Mouse (Mus musculus) forebrain, embryonic 11.5 days (tissue): ENCODE data around the gene Gm49368. TPM values are rescaled to one million over a fixed set of nuclear protein-coding genes. Genes with fewer than 3 reads are reported as not detected.
"Not testable (repeated sequence)": the region's sequence is repeated elsewhere in the genome, so short reads cannot be mapped to it uniquely, and the experiment has no call there.

Experiments
- ATAC-seq: fragments of 200-750 bp; cut with Nextera tagmentation; replicated peaks from 2 replicates; pipeline ENCODE4 v1.8.0; 2017; ENCODE audit warnings: moderate TSS enrichment; ENCODE audit not compliant: low FRiP score
- DNase-seq: peaks from one replicate; pipeline ENCODE4 v3.0.0-alpha.2; 2017; ENCODE audit warnings: low spot score
- H3K27ac ChIP-seq: fragments of 300-500 bp; sonication (generic); 2 replicates; pipeline ENCODE4 v1.5.1; 2014; ENCODE audit warnings: low read depth, low read length
- H3K27me3 ChIP-seq: fragments of 300-500 bp; sonication (generic); 2 replicates; pipeline ENCODE4 v1.6.1; 2014; ENCODE audit warnings: mild to moderate bottlenecking, low read length, mixed read lengths; ENCODE audit not compliant: control insufficient read depth, insufficient read depth
- H3K36me3 ChIP-seq: fragments of 300-500 bp; sonication (generic); 2 replicates; pipeline ENCODE4 v1.6.1; 2014; ENCODE audit warnings: mild to moderate bottlenecking, low read length, moderate library complexity, mixed read lengths; ENCODE audit not compliant: control insufficient read depth, insufficient read depth
- H3K4me1 ChIP-seq: fragments of 300-500 bp; sonication (generic); replicated peaks from 2 replicates; pipeline ENCODE4 v1.6.1; 2014; ENCODE audit warnings: low read length, mixed read lengths; ENCODE audit not compliant: control insufficient read depth, insufficient read depth
- H3K4me2 ChIP-seq: fragments of 300-500 bp; sonication (generic); 2 replicates; pipeline ENCODE4 v1.6.1; 2014; ENCODE audit warnings: low read depth, mild to moderate bottlenecking, low read length, moderate library complexity, mixed read lengths; ENCODE audit not compliant: severe bottlenecking
- H3K4me3 ChIP-seq: fragments of 300-500 bp; sonication (generic); 2 replicates; pipeline ENCODE4 v1.5.1; 2014; ENCODE audit warnings: low read depth, low read length
- H3K9ac ChIP-seq: fragments of 300-500 bp; sonication (generic); 2 replicates; pipeline ENCODE4 v1.6.1; 2014; ENCODE audit warnings: low read length
- H3K9me3 ChIP-seq: fragments of 300-500 bp; sonication (generic); 2 replicates; pipeline ENCODE4 v1.6.1; 2016; ENCODE audit warnings: low read length, mixed read lengths; ENCODE audit not compliant: control insufficient read depth
- whole genome bisulfite sequencing: fragments of 180-500 bp; shearing (Covaris S2); extraction: QIAGEN DNeasy Blood & Tissue Kit; methylation state at CpG from one replicate; pipeline ENCODE4 v1.1.7; 2014; 5-methylcytosine and 5-hydroxymethylcytosine counted together
- polyA plus RNA-seq: library from polyadenylated mRNA; unstranded; fragments of >200 nt; fragmentation: Nextera tagmentation; extraction: Ambion mirVana; gene quantifications from 2 replicates; pipeline ENCODE4 v1.2.1, GENCODE M21; 2014

Gene Gm49368
- polyA plus RNA-seq, 1 experiment from 2014 or later: not detected

DNA sequence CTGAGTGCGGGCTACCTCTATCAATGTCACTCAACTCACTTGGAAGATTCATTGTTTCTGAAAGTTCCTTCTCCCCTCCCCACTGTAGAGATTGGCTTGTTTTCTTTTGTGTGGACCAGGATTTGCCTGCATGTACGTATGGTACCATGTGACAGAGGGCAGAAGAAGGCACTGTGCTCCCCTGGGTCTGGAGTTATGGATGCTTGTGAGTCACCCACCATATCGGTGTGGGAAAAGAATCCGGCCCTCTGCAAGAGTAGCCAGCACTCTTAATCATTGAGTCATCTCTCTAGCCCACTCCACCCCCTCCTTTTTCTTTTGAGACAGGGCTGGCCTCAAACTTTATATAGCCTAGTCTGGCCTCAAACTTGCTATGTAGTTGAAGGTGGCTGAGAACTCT is 37.6 kb upstream of the Gm49368 start:
- H3K4me1 ChIP-seq: no peaks in the 10 kb centered on the region
- H3K4me3 ChIP-seq: no peak overlapping the region
- DNase-seq (no peak), ATAC-seq (no peak)
- H3K9me3 ChIP-seq: no peaks in the 10 kb centered on the region
- H3K4me2 ChIP-seq: no peak overlapping the region
- no peaks in the 10 kb centered on the region for H3K36me3 ChIP-seq
- no peaks in the 10 kb centered on the region for H3K27me3 ChIP-seq
- WGBS: 80% methylated on average over 4 of the region's 4 CpGs
- no peak overlapping the region for H3K9ac ChIP-seq
- no peak overlapping the region for H3K27ac ChIP-seq

DNA sequence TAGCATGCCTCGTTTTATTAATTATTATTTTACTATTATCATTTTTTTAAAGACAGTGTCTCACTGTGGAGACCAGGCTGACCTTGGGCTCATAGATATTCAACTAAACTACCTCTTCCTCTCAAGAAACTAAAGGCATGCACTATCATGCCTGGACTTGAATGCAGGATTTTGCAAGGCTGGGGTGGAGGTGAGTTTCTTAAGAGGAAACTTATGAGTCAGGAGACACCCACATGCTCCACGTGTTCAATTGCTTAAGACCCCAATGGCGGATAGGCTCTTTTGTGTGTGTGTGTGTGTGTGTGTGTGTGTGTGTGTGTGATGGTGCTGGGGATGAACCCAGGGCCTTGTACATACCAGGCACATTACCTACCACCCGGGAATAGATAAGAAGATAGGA is 37.1 kb upstream of the Gm49368 start:
- Histone ChIP-seq H3K27me3 (no peaks in the 10 kb centered on the region), H3K36me3 (no peaks in the 10 kb centered on the region), H3K4me3 (no peak overlapping the region), H3K9ac (no peak overlapping the region), H3K27ac (no peak overlapping the region), H3K4me2 (no peak overlapping the region), H3K4me1 (no peaks in the 10 kb centered on the region), H3K9me3 (no peaks in the 10 kb centered on the region)
- 87% methylated on average over 4 of the region's 4 CpGs for WGBS
- no peak for ATAC-seq
- no peak for DNase-seq

GRCm38 (mm10) chr7:128031403-128031976 is 31.0 kb upstream of the Gm49368 start:
- no peaks in the 10 kb centered on the region for H3K4me1 ChIP-seq
- H3K4me3 ChIP-seq: no peak overlapping the region
- WGBS: 31% methylated on average over 9 of the region's 9 CpGs
- H3K27ac ChIP-seq: no peak overlapping the region
- H3K9ac ChIP-seq: no peak overlapping the region
- no peak for DNase-seq
- no peaks in the 10 kb centered on the region for H3K9me3 ChIP-seq
- H3K36me3 ChIP-seq: no peaks in the 10 kb centered on the region
- no peaks in the 10 kb centered on the region for H3K27me3 ChIP-seq
- no peak overlapping the region for H3K4me2 ChIP-seq
- ATAC-seq: no peak

DNA sequence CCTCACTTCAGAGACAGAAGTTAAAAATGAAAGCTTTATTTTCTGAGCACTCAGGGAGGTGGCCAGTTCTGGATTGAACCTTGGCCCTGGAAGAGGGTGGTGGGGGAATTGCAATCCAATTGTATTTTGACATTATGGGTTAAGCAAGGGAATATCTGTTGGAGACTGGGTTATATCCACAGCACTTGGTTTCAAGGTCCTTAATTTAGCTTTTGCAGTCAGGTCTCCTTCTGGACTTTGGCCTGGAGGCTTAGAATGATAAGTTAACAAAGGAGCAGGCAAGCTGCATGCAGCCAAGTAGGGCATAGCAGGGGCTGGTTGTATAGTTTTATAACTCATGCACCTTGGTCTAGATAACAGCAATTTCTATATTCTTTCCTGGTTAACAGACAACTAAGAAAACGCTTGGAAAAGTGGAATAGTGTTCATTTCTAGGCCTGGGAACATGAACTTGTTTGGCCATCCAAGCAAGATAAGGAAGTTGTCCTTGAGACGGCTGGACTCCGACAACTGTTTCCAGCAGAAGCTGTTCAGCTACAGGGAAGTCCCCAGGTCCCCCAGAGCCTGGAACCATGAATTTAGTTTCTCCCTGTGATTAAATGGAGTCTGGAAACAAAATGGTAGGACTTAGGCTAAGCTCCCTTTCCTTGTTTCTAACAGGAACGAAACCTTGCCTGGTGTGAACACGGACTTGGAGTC is 30.0 kb upstream of the Gm49368 start:
- no peak overlapping the region for H3K4me3 ChIP-seq
- H3K27me3 ChIP-seq: no peaks in the 10 kb centered on the region
- H3K36me3 ChIP-seq: no peaks in the 10 kb centered on the region
- no peaks in the 10 kb centered on the region for H3K4me1 ChIP-seq
- H3K9me3 ChIP-seq: no peaks in the 10 kb centered on the region
- H3K4me2 ChIP-seq: no peak overlapping the region
- no peak overlapping the region for H3K9ac ChIP-seq
- 88% methylated on average over 5 of the region's 5 CpGs for WGBS
- no peak overlapping the region for H3K27ac ChIP-seq
- ATAC-seq (no peak), DNase-seq (no peak)

GRCm38 (mm10) chr7:128032989-128033293 is 29.5 kb upstream of the Gm49368 start:
- Histone ChIP-seq H3K9me3 (no peaks in the 10 kb centered on the region), H3K27ac (no peak overlapping the region), H3K36me3 (no peaks in the 10 kb centered on the region), H3K4me1 (no peaks in the 10 kb centered on the region), H3K4me2 (no peak overlapping the region), H3K9ac (no peak overlapping the region), H3K27me3 (no peaks in the 10 kb centered on the region), H3K4me3 (no peak overlapping the region)
- WGBS: 90% methylated on average over 3 of the region's 3 CpGs
- DNase-seq (no peak), ATAC-seq (no peak)

DNA sequence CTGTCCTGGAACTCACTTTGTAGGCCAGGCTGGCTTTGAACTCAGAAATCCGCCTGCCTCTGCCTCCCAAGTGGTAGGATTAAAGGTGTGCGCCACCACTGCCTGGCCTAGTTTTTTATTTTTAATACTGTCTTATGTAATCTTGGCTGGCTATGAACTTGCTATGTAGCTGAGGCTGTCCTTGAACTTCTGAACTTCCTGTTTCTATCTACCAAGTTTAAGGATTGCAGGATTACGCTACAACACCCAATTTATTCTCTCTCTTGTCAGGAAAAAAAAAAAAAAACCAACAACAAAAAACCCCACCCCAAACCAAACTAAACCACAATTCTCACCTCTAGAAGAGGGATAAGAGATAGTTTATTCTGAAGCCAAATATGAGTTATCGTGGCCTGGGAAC is 28.9 kb upstream of the Gm49368 start:
- no peaks in the 10 kb centered on the region for H3K4me1 ChIP-seq
- H3K4me3 ChIP-seq: no peak overlapping the region
- no peaks in the 10 kb centered on the region for H3K27me3 ChIP-seq
- DNase-seq: no peak
- no peak overlapping the region for H3K4me2 ChIP-seq
- no peak for ATAC-seq
- no peaks in the 10 kb centered on the region for H3K9me3 ChIP-seq
- H3K27ac ChIP-seq: no peak overlapping the region
- no peaks in the 10 kb centered on the region for H3K36me3 ChIP-seq
- H3K9ac ChIP-seq: no peak overlapping the region
- 94% methylated on average over 4 of the region's 4 CpGs for WGBS

DNA sequence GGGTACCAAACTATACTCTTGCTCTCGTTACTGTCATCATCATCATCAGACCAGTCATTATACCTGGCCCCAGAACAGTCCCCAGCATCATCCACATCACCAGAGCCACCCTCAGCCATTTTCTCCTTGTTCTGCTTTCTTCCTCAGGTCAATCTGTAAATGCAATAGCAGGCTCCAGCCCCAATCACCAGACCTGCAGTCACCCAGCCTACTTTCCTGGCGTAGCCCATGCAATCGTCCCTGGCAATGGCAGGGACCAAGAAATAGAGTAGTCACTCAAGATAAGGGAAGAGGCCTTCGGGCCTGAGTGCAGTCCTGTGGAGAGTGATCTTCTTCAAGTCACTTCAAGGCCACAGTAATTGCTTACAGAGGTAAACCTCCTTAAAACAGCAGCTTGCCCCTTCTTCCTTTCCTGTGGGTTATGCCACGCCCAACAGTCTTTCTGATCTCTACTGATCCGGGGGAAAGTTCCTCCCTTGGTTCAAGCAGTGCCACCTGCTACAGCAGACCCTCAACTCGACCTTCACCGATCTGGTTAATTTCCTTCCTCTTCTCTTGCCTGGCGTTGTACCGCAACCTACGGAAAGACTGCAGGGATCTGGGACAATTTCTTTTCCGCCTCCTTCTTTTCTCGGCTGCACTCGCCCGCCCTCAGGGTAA is 20.2 kb upstream of the Gm49368 start:
- H3K4me1 ChIP-seq, H3K4me3 ChIP-seq, H3K9me3 ChIP-seq, H3K27ac ChIP-seq, H3K36me3 ChIP-seq, H3K4me2 ChIP-seq, ATAC-seq, H3K27me3 ChIP-seq, DNase-seq, H3K9ac ChIP-seq: not testable (repeated sequence)
- 84% methylated on average over 15 of the region's 15 CpGs for WGBS

DNA sequence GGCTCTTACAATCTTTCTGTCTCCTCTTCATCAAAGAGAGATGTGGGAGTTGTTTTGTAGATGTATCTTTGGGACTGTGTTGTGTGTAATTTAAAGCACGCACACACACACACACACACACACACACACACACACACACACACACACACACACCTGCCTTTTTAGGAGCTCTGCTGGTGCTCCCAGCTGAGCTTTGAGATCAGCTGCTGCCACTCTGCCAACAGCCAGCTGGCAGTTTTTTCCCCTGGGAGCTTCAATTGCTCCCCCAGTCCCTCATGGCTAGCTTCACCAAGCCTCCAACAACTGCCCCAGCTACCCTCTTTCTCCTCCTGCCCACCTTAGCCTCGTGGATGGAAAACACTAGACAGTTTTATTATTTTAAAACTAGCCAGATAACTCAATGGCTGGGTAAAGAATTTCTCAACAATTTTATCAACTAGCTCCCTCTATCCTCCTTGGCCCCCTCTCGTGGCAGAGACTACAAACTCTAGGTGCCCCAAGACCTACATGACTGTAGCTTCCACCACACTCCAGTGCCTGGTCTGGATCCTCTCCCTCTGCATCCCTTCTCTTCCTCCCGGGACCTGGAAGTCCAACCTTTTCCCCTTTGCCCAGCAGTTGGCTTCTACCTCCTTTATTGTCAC is 18.2 kb upstream of the Gm49368 start:
- H3K27me3 ChIP-seq: no peaks in the 10 kb centered on the region
- DNase-seq (no peak), ATAC-seq (no peak)
- no peak overlapping the region for H3K4me2 ChIP-seq
- WGBS: 72% methylated on average over 4 of the region's 4 CpGs
- H3K9me3 ChIP-seq: no peaks in the 10 kb centered on the region
- no peaks in the 10 kb centered on the region for H3K36me3 ChIP-seq
- H3K4me3 ChIP-seq: no peak overlapping the region
- no peak overlapping the region for H3K9ac ChIP-seq
- no peaks in the 10 kb centered on the region for H3K4me1 ChIP-seq
- H3K27ac ChIP-seq: no peak overlapping the region
